In the genomic region with DNA sequence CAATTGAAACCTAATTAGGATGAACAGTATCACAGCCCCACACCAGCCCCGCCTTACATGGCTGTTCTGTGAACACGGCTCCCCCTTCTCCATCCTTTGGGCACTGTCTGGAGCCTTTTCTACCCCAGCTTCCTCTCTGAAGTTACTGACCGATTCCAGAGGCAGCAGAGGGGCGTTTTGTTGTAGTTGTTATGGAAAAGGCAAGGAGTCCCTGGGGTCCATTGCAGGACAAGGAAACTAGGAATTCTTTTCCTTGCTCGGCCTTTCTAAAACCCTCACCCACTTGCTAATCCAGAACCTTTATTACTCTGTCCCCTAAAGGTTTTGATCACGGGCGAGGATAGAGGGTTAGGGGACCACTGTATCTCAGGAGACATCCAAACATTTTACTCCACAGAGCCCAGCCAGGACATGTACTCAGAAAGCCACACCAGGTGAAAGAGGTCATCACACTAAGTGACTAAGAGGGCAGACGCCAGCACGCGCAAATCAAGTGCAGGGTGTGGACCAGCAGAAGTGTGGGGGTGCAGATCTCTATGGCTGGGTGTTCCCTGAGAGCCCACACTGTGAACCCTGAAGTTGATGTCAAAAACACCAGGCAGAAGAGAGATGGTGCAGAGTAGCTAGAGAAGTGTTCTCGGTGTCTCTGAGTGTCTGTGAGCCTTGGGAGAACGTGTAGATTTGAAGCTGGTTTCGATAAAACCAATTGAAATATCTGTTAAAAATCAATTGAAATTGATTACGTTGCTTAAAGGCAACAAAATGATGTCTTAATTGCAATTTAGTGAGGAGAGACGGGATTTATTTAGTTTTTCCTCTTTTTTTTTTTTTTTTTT, we compare ENCODE assay signal across 9 mouse cellular contexts. TPM values are rescaled to one million over a fixed set of nuclear protein-coding genes. Genes with fewer than 3 reads are reported as not detected.
DNase-seq lines count a peak whose midpoint lies in the region; ATAC-seq and TF ChIP-seq lines count a peak whose summit lies in the region.
"Had no signal": no experiment of that assay in that cellular context is flagged by ENCODE, and none has a peak within 500 bp of the region (broad histone marks: within the 10 kb centered on the region; RNA-seq: fewer than 3 reads in every experiment).

No protein-coding gene starts in this region.

- peak overlapping the region; percentile 56 for H3K4me2 ChIP-seq in forebrain, embryonic 15.5 days (replicated peaks)

- H3K27me3 ChIP-seq in forebrain, embryonic 15.5 days: no peaks in the 10 kb centered on the region

- H3K4me3 ChIP-seq in bone marrow, adult 2 months (replicated peaks; ENCODE audit: control insufficient read depth, low read depth, low read length): peak overlapping the region; percentile 29
- peak overlapping the region; percentile 72 for H3K4me3 ChIP-seq in forebrain, embryonic 15.5 days

- no peak for TF ChIP-seq CTCF in bone marrow, adult 2 months (IDR thresholded peaks at IDR 0.05; ENCODE audit: control insufficient read depth, insufficient read depth, low read length)

- peaks cover 3% of the 10 kb centered on the region; the same call in 1 of the 2 replicates for H3K4me1 ChIP-seq in bone marrow, adult 2 months (ENCODE audit: control insufficient read depth, insufficient read depth, low read length)
- peaks cover 11% of the 10 kb centered on the region for H3K4me1 ChIP-seq in forebrain, embryonic 15.5 days

- ATAC-seq in forebrain, embryonic 15.5 days (replicated peaks): no peak
- peak; percentile 13 for ATAC-seq in megakaryocyte-erythroid progenitor cell, adult 5-6 weeks (replicated peaks; ENCODE audit: low FRiP score, low TSS enrichment, poor library complexity, severe bottlenecking)

- H3K9me3 ChIP-seq in forebrain, embryonic 15.5 days: no peaks in the 10 kb centered on the region

- WGBS in bone marrow, adult 2 months: 46% methylated on average over 15 of the region's 15 CpGs
- 7% methylated on average over 15 of the region's 15 CpGs for WGBS in forebrain, embryonic 15.5 days

- H3K9ac ChIP-seq in forebrain, embryonic 15.5 days (replicated peaks): peak overlapping the region; percentile 34

- H3K36me3 ChIP-seq in forebrain, embryonic 15.5 days: no peaks in the 10 kb centered on the region

- no peak for TF ChIP-seq POLR2A in bone marrow, adult 2 months (IDR thresholded peaks at IDR 0.05; ENCODE audit: borderline replicate concordance, control insufficient read depth, low read depth, low read length)

- intact Hi-C loops in heart, postnatal 25 days (cut with DNase I): no loop called here

- H3K27ac ChIP-seq in bone marrow, adult 2 months (ENCODE audit: control insufficient read depth, insufficient read depth, low read depth, low read length, poor library complexity): peak overlapping the region; percentile 25; the same call in 1 of the 2 replicates
- peak overlapping the region; percentile 36; the same call in 1 of the 2 replicates for H3K27ac ChIP-seq in forebrain, embryonic 15.5 days (replicated peaks)

- DNase-seq in heart, adult 11 months: peak; percentile 93
- no peak for DNase-seq in heart, postnatal 25 days (ENCODE audit: low spot score)
- DNase-seq in kidney, postnatal 14 days: peak; percentile 12
- peak; percentile 39 for DNase-seq in thymus, postnatal 4 days
- DNase-seq in right cerebral cortex, postnatal 36 days (ENCODE audit: low spot score in 2 of 2): no peak

RNA-seq across cellular contexts. Expression of a gene that starts 9.1 kb away (rescaled TPM):
- total RNA-seq in heart, postnatal 25 days (2021): under 1 TPM in 1 of 2 experiments, not detected in 1; 0.28 TPM
- 0.77 and 6.6 TPM in 2 replicates for polyA plus RNA-seq in bone marrow, adult 2 months (2011; ENCODE audit: insufficient read depth, insufficient read length, low replicate concordance, missing spikeins)
- not detected in 2 replicates for polyA plus RNA-seq in forebrain, embryonic 15.5 days (2015; fragmentation: Nextera tagmentation; extraction: Ambion mirVana)
- 0.39 and 1.2 TPM in 2 replicates for total RNA-seq in megakaryocyte-erythroid progenitor cell, adult 5-6 weeks (2014; fragmentation: Nextera tagmentation)
- 1.3 and 14.3 TPM in 2 replicates for total RNA-seq in megakaryocyte-erythroid progenitor cell, adult 5-6 weeks (2017)

RNA-seq across cellular contexts. Expression of a gene that starts 28.0 kb away (rescaled TPM):
- total RNA-seq in heart, postnatal 25 days (2021): not detected
- polyA plus RNA-seq in bone marrow, adult 2 months (2011; ENCODE audit: insufficient read depth, insufficient read length, low replicate concordance, missing spikeins): 2.3 TPM in 1 of 2 replicates, not detected in the other
- not detected in 2 replicates for polyA plus RNA-seq in forebrain, embryonic 15.5 days (2015; fragmentation: Nextera tagmentation; extraction: Ambion mirVana)
- not detected in 2 replicates for total RNA-seq in megakaryocyte-erythroid progenitor cell, adult 5-6 weeks (2014; fragmentation: Nextera tagmentation)
- total RNA-seq in megakaryocyte-erythroid progenitor cell, adult 5-6 weeks (2017): not detected in 2 replicates
- total RNA-seq: adrenal gland, adult 18-20 months had no signal

RNA-seq across cellular contexts. Expression of a gene that starts 28.0 kb away (rescaled TPM):
- under 1 TPM in 1 of 2 experiments, not detected in 1; 0.10 TPM for total RNA-seq in heart, postnatal 25 days (2021)
- 0.68 TPM in 1 of 2 replicates, not detected in the other for polyA plus RNA-seq in bone marrow, adult 2 months (2011; ENCODE audit: insufficient read depth, insufficient read length, low replicate concordance, missing spikeins)
- not detected in 2 replicates for polyA plus RNA-seq in forebrain, embryonic 15.5 days (2015; fragmentation: Nextera tagmentation; extraction: Ambion mirVana)
- 0.94 TPM in 1 of 2 replicates, not detected in the other for total RNA-seq in megakaryocyte-erythroid progenitor cell, adult 5-6 weeks (2014; fragmentation: Nextera tagmentation)
- total RNA-seq in megakaryocyte-erythroid progenitor cell, adult 5-6 weeks (2017): 1.8 and 5.5 TPM in 2 replicates

Comparison
In these comparisons a context has a peak if more than half of its experiments do, and no peak if none do; other contexts are left out.
1. DNase-seq: peak in heart, adult 11 months (single experiment), kidney, postnatal 14 days (single experiment) and thymus, postnatal 4 days (single experiment); none in heart, postnatal 25 days (single experiment) and right cerebral cortex, postnatal 36 days (0 of 2).